Mouse (Mus musculus) testis, adult 10 weeks (tissue): ENCODE data around the gene Olfr1306. TPM values are rescaled to one million over a fixed set of nuclear protein-coding genes. Genes with fewer than 3 reads are reported as not detected.

Experiments
- polyA plus RNA-seq: library from polyadenylated mRNA; stranded (reverse); fragments of 350-450 nt; fragmentation: Illumina TruSeq; extraction: RNeasy Lipid Tissue Mini Kit (QIAGEN cat#74804); gene quantifications from one replicate; pipeline ENCODE4 v1.2.3, GENCODE M21; 2014; ENCODE audit warnings: low read depth, low replicate concordance

The Olfr1306 gene
- polyA plus RNA-seq = not detected

GRCm38 (mm10) chr2:111916171-111916570 is at the start of gene Olfr1306:
Olfr1306 (minus strand) TSS chr2:111916271.

GRCm38 (mm10) chr2:111964844-111965243 is 48.8 kb upstream of the Olfr1306 start, which contains the start of gene Olfr1308:
Olfr1308 (minus strand) TSS chr2:111964944.

GRCm38 (mm10) chr2:111949340-111949739 is 33.3 kb upstream of the Olfr1306 start, which contains the start of gene Olfr1307:
Olfr1307 (minus strand) TSS chr2:111949440.

GRCm38 (mm10) chr2:111877049-111877448 is 39.0 kb downstream of the Olfr1306 start, which contains the start of gene Olfr1305:
Olfr1305 (minus strand) TSS chr2:111877149.

Other genes with a start within 250 kb of the Olfr1306 start
- gene Olfr1301, start 165.3 kb downstream of the Olfr1306 start, polyA plus RNA-seq = not detected
- gene Olfr1302, start 138.8 kb downstream of the Olfr1306 start, polyA plus RNA-seq = not detected
- not detected for gene Olfr1303, start 95.9 kb downstream of the Olfr1306 start, polyA plus RNA-seq
- gene Olfr1305, start 39.1 kb downstream of the Olfr1306 start, polyA plus RNA-seq = not detected
- not detected for gene Olfr1307, start 33.2 kb upstream of the Olfr1306 start, polyA plus RNA-seq
- not detected for gene Olfr1308, start 48.7 kb upstream of the Olfr1306 start, polyA plus RNA-seq
- not detected for gene Olfr1309, start 74.0 kb upstream of the Olfr1306 start, polyA plus RNA-seq
- gene Olfr1310, start 96.4 kb upstream of the Olfr1306 start, polyA plus RNA-seq = not detected
- not detected for gene Olfr1311, start 108.1 kb upstream of the Olfr1306 start, polyA plus RNA-seq
- gene Olfr1312, start 134.0 kb upstream of the Olfr1306 start, polyA plus RNA-seq = not detected
- gene Olfr1313, start 161.6 kb upstream of the Olfr1306 start, polyA plus RNA-seq = not detected
- not detected for gene Olfr1314, start 180.5 kb upstream of the Olfr1306 start, polyA plus RNA-seq
- not detected for gene Olfr1315-ps1, start 199.2 kb upstream of the Olfr1306 start, polyA plus RNA-seq
- gene Olfr1316, start 218.7 kb upstream of the Olfr1306 start, polyA plus RNA-seq = not detected
- gene Olfr1317, start 224.1 kb upstream of the Olfr1306 start, polyA plus RNA-seq = not detected
- not detected for gene Olfr1318, start 237.9 kb upstream of the Olfr1306 start, polyA plus RNA-seq